Mouse (Mus musculus): ENCODE measurements around the gene Golph3. TPM values are rescaled to one million over a fixed set of nuclear protein-coding genes. Genes with fewer than 3 reads are reported as not detected.
"Not testable (repeated sequence)": the region's sequence is repeated elsewhere in the genome, so short reads cannot be mapped to it uniquely, and the experiment has no call there.

The Golph3 gene
- polyA plus RNA-seq, 1 experiment from 2014 or later, result 61.6 TPM

GRCm38 (mm10) chr15:12366580-12367305 is 45.5 kb downstream of the Golph3 start:
- 89% methylated on average over 11 of the region's 11 CpGs for WGBS
- not testable (repeated sequence) for ATAC-seq; H3K4me2 ChIP-seq (ENCODE audit: low read length); H3K36me3 ChIP-seq (ENCODE audit: control insufficient read depth, insufficient read depth, low read length); H3K9me3 ChIP-seq (replicated peaks; ENCODE audit: control insufficient read depth, low read length, poor library complexity, severe bottlenecking); H3K9ac ChIP-seq (ENCODE audit: low read depth, low read length); H3K27me3 ChIP-seq (ENCODE audit: control insufficient read depth, insufficient read depth, low read depth, low read length); H3K4me3 ChIP-seq (ENCODE audit: low read depth, low read length)
- peak overlapping the region; percentile 88 for H3K27ac ChIP-seq (ENCODE audit: low read length)
- peaks cover 17% of the 10 kb centered on the region for H3K4me1 ChIP-seq (ENCODE audit: control insufficient read depth, insufficient read depth, low read length)

- no peak overlapping the region for H3K27ac ChIP-seq (ENCODE audit: low read length)
- no peak overlapping the region for H3K4me3 ChIP-seq (ENCODE audit: low read depth, low read length)
- H3K9me3 ChIP-seq (replicated peaks; ENCODE audit: control insufficient read depth, low read length, poor library complexity, severe bottlenecking), result no peaks in the 10 kb centered on the region
- no peak overlapping the region for H3K4me2 ChIP-seq (ENCODE audit: low read length)
- no peaks in the 10 kb centered on the region for H3K27me3 ChIP-seq (ENCODE audit: control insufficient read depth, insufficient read depth, low read depth, low read length)
- no peak for ATAC-seq
- no peaks in the 10 kb centered on the region for H3K36me3 ChIP-seq (ENCODE audit: control insufficient read depth, insufficient read depth, low read length)
- 53% methylated on average over 13 of the region's 13 CpGs for WGBS
- H3K4me1 ChIP-seq (ENCODE audit: control insufficient read depth, insufficient read depth, low read length), result peaks cover 17% of the 10 kb centered on the region
- no peak overlapping the region for H3K9ac ChIP-seq (ENCODE audit: low read depth, low read length)
These were observed 46.2 kb downstream of the Golph3 start for GRCm38 (mm10) chr15:12367306-12368080.

GRCm38 (mm10) chr15:12368357-12368756 is 47.1 kb downstream of the Golph3 start:
- H3K4me2 ChIP-seq (ENCODE audit: low read length), result no peak overlapping the region
- WGBS, result 72% methylated on average over 11 of the region's 11 CpGs
- H3K27ac ChIP-seq (ENCODE audit: low read length), result no peak overlapping the region
- H3K4me1 ChIP-seq (ENCODE audit: control insufficient read depth, insufficient read depth, low read length), result peaks cover 17% of the 10 kb centered on the region
- no peaks in the 10 kb centered on the region for H3K36me3 ChIP-seq (ENCODE audit: control insufficient read depth, insufficient read depth, low read length)
- H3K27me3 ChIP-seq (ENCODE audit: control insufficient read depth, insufficient read depth, low read depth, low read length), result no peaks in the 10 kb centered on the region
- H3K9me3 ChIP-seq (replicated peaks; ENCODE audit: control insufficient read depth, low read length, poor library complexity, severe bottlenecking), result no peaks in the 10 kb centered on the region
- no peak for ATAC-seq
- no peak overlapping the region for H3K4me3 ChIP-seq (ENCODE audit: low read depth, low read length)
- no peak overlapping the region for H3K9ac ChIP-seq (ENCODE audit: low read depth, low read length)

GRCm38 (mm10) chr15:12368850-12369249 is 47.6 kb downstream of the Golph3 start:
- Histone ChIP-seq H3K4me2 (ENCODE audit: low read length) (no peak overlapping the region), H3K27ac (ENCODE audit: low read length) (no peak overlapping the region), H3K36me3 (ENCODE audit: control insufficient read depth, insufficient read depth, low read length) (no peaks in the 10 kb centered on the region), H3K27me3 (ENCODE audit: control insufficient read depth, insufficient read depth, low read depth, low read length) (no peaks in the 10 kb centered on the region), H3K4me1 (ENCODE audit: control insufficient read depth, insufficient read depth, low read length) (peaks cover 17% of the 10 kb centered on the region), H3K9me3 (replicated peaks; ENCODE audit: control insufficient read depth, low read length, poor library complexity, severe bottlenecking) (no peaks in the 10 kb centered on the region), H3K9ac (ENCODE audit: low read depth, low read length) (no peak overlapping the region), H3K4me3 (ENCODE audit: low read depth, low read length) (no peak overlapping the region)
- no peak for ATAC-seq
- WGBS, result 86% methylated on average over 4 of the region's 4 CpGs

- Histone ChIP-seq H3K27ac (ENCODE audit: low read length) (no peak overlapping the region), H3K9ac (ENCODE audit: low read depth, low read length) (no peak overlapping the region), H3K36me3 (ENCODE audit: control insufficient read depth, insufficient read depth, low read length) (no peaks in the 10 kb centered on the region), H3K4me2 (ENCODE audit: low read length) (no peak overlapping the region), H3K9me3 (replicated peaks; ENCODE audit: control insufficient read depth, low read length, poor library complexity, severe bottlenecking) (no peaks in the 10 kb centered on the region), H3K4me3 (ENCODE audit: low read depth, low read length) (no peak overlapping the region), H3K4me1 (ENCODE audit: control insufficient read depth, insufficient read depth, low read length) (peaks cover 17% of the 10 kb centered on the region), H3K27me3 (ENCODE audit: control insufficient read depth, insufficient read depth, low read depth, low read length) (no peaks in the 10 kb centered on the region)
- no peak for ATAC-seq
- 83% methylated on average over 3 of the region's 3 CpGs for WGBS
These were observed 48.8 kb downstream of the Golph3 start for GRCm38 (mm10) chr15:12370096-12370495.

- Histone ChIP-seq H3K27ac (ENCODE audit: low read length) (no peak overlapping the region; the same call in 1 of the 2 replicates), H3K9ac (ENCODE audit: low read depth, low read length) (0 out of 2 replicates have a peak overlapping the region, but pooled peaks have one; percentile 21), H3K4me2 (ENCODE audit: low read length) (no peak overlapping the region), H3K4me3 (ENCODE audit: low read depth, low read length) (no peak overlapping the region), H3K27me3 (ENCODE audit: control insufficient read depth, insufficient read depth, low read depth, low read length) (0 out of 2 replicates have a peak, but pooled peaks cover 2% of the 10 kb centered on the region), H3K4me1 (ENCODE audit: control insufficient read depth, insufficient read depth, low read length) (peaks cover 10% of the 10 kb centered on the region), H3K36me3 (ENCODE audit: control insufficient read depth, insufficient read depth, low read length) (no peaks in the 10 kb centered on the region), H3K9me3 (replicated peaks; ENCODE audit: control insufficient read depth, low read length, poor library complexity, severe bottlenecking) (no peaks in the 10 kb centered on the region)
- WGBS, result 5% methylated on average over 8 of the region's 8 CpGs
- peak; percentile 61 for ATAC-seq
These were observed 49.9 kb downstream of the Golph3 start for GRCm38 (mm10) chr15:12371183-12371582.

GRCm38 (mm10) chr15:12373496-12373895 is 52.2 kb downstream of the Golph3 start:
- H3K9me3 ChIP-seq (replicated peaks; ENCODE audit: control insufficient read depth, low read length, poor library complexity, severe bottlenecking), result no peaks in the 10 kb centered on the region
- H3K27me3 ChIP-seq (ENCODE audit: control insufficient read depth, insufficient read depth, low read depth, low read length), result 0 out of 2 replicates have a peak, but pooled peaks cover 2% of the 10 kb centered on the region
- H3K27ac ChIP-seq (ENCODE audit: low read length), result no peak overlapping the region
- H3K4me1 ChIP-seq (ENCODE audit: control insufficient read depth, insufficient read depth, low read length), result peaks cover 9% of the 10 kb centered on the region
- no peak for ATAC-seq
- H3K9ac ChIP-seq (ENCODE audit: low read depth, low read length), result no peak overlapping the region
- no peaks in the 10 kb centered on the region for H3K36me3 ChIP-seq (ENCODE audit: control insufficient read depth, insufficient read depth, low read length)
- no peak overlapping the region for H3K4me3 ChIP-seq (ENCODE audit: low read depth, low read length)
- WGBS, result 86% methylated on average over 14 of the region's 14 CpGs
- H3K4me2 ChIP-seq (ENCODE audit: low read length), result no peak overlapping the region

GRCm38 (mm10) chr15:12373918-12374317 is 52.7 kb downstream of the Golph3 start:
- Histone ChIP-seq H3K27ac (ENCODE audit: low read length) (no peak overlapping the region), H3K9ac (ENCODE audit: low read depth, low read length) (no peak overlapping the region), H3K9me3 (replicated peaks; ENCODE audit: control insufficient read depth, low read length, poor library complexity, severe bottlenecking) (no peaks in the 10 kb centered on the region), H3K4me2 (ENCODE audit: low read length) (no peak overlapping the region), H3K4me1 (ENCODE audit: control insufficient read depth, insufficient read depth, low read length) (peaks cover 9% of the 10 kb centered on the region), H3K27me3 (ENCODE audit: control insufficient read depth, insufficient read depth, low read depth, low read length) (0 out of 2 replicates have a peak, but pooled peaks cover 2% of the 10 kb centered on the region), H3K36me3 (ENCODE audit: control insufficient read depth, insufficient read depth, low read length) (no peaks in the 10 kb centered on the region), H3K4me3 (ENCODE audit: low read depth, low read length) (no peak overlapping the region)
- no peak for ATAC-seq
- WGBS, result 85% methylated on average over 6 of the region's 6 CpGs

GRCm38 (mm10) chr15:12374916-12375315 is 53.7 kb downstream of the Golph3 start:
- H3K4me3 ChIP-seq (ENCODE audit: low read depth, low read length), result no peak overlapping the region

More at GRCm38 (mm10) chr15:12374916-12375315, 53.7 kb downstream of the Golph3 start:
- no peaks in the 10 kb centered on the region for H3K36me3 ChIP-seq (ENCODE audit: control insufficient read depth, insufficient read depth, low read length)
- H3K9ac ChIP-seq (ENCODE audit: low read depth, low read length), result no peak overlapping the region
- H3K9me3 ChIP-seq (replicated peaks; ENCODE audit: control insufficient read depth, low read length, poor library complexity, severe bottlenecking), result no peaks in the 10 kb centered on the region
- H3K4me1 ChIP-seq (ENCODE audit: control insufficient read depth, insufficient read depth, low read length), result peaks cover 9% of the 10 kb centered on the region
- 0 out of 2 replicates have a peak, but pooled peaks cover 2% of the 10 kb centered on the region for H3K27me3 ChIP-seq (ENCODE audit: control insufficient read depth, insufficient read depth, low read depth, low read length)
- no peak overlapping the region for H3K27ac ChIP-seq (ENCODE audit: low read length)
- no peak for ATAC-seq
- H3K4me2 ChIP-seq (ENCODE audit: low read length), result no peak overlapping the region; the same call in 1 of the 2 replicates
- WGBS, result 68% methylated on average over 18 of the region's 18 CpGs

Data from midbrain, embryonic 16.5 days (tissue).